In the genomic region with DNA sequence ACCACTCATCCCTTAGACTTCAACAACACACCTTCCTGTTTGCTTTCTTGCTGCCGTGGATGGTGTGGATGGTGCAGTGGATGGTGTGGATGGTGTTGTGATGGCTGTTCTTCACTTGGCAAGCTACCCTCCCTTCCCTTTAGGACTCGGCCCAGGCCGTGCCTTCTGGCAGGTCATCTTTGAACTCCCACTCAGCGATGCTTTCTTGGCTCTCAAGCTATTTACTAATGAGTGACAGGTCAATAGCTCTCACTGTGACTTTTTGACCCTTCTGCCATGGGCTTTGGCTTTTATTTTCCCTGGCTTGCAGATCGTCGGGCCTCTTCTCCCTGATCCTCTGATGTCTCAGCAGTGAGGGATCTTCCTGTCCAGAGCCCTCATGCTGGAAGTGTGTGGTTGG, we compare ENCODE assay signal across 13 mouse cellular contexts. TPM values are rescaled to one million over a fixed set of nuclear protein-coding genes. Genes with fewer than 3 reads are reported as not detected.
"Had no signal": no experiment of that assay in that cellular context is flagged by ENCODE, and none has a peak within 500 bp of the region (broad histone marks: within the 10 kb centered on the region; RNA-seq: fewer than 3 reads in every experiment).

No protein-coding gene starts in this region.

- H3K4me2 ChIP-seq: limb, embryonic 15.5 days; liver, embryonic 13.5 days had no signal

- H3K36me3 ChIP-seq: limb, embryonic 15.5 days; liver, embryonic 13.5 days had no signal

- H3K4me1 ChIP-seq: limb, embryonic 15.5 days; liver, embryonic 13.5 days had no signal

- H3K9me3 ChIP-seq: limb, embryonic 15.5 days; liver, embryonic 13.5 days had no signal

- H3K4me3 ChIP-seq: limb, embryonic 15.5 days; liver, embryonic 13.5 days had no signal

- DNase-seq: kidney, adult 11 months; kidney, postnatal 25 days; layer of hippocampus, adult 9-11 months; layer of hippocampus, postnatal 36 days; liver, embryonic 13.5 days; lung, adult 18-20 months; lung, postnatal 36 days; right cerebral cortex, postnatal 14 days; thymus, postnatal 36 days had no signal

- H3K27me3 ChIP-seq: limb, embryonic 15.5 days; liver, embryonic 13.5 days had no signal

- H3K9ac ChIP-seq: limb, embryonic 15.5 days; liver, embryonic 13.5 days had no signal

- H3K27ac ChIP-seq: limb, embryonic 15.5 days; liver, embryonic 13.5 days had no signal

- ATAC-seq: lung, postnatal 0 days had no signal

RNA-seq across cellular contexts. Expression of gene Calhm6, which starts 8.6 kb away (rescaled TPM):
- total RNA-seq: layer of hippocampus, adult 18-20 months; layer of hippocampus, postnatal 36 days had no signal

RNA-seq across cellular contexts. Expression of gene Calhm5, which starts 40.1 kb away (rescaled TPM):
- total RNA-seq: megakaryocyte progenitor cell, adult 5-6 weeks had no signal
